In genomic region chr13:28787331-28787643, GRCm38 (mm10) we compare ENCODE assay signal across 13 mouse cellular contexts.
DNase-seq lines count a peak whose midpoint lies in the region; ATAC-seq lines count a peak whose summit lies in the region.
"Had no signal": no experiment of that assay in that cellular context is flagged by ENCODE, and none has a peak within 500 bp of the region (broad histone marks: within the 10 kb centered on the region; RNA-seq: fewer than 3 reads in every experiment).

No protein-coding gene starts in this region.

- intact Hi-C loops in left cerebral cortex, postnatal 36 days (cut with DNase I), result no loop called here

- H3K4me1 ChIP-seq in lung, embryonic 16.5 days (replicated peaks; ENCODE audit: control insufficient read depth, insufficient read depth, low read length), result peaks cover 21% of the 10 kb centered on the region
- H3K4me1 ChIP-seq in forebrain, embryonic 12.5 days, result peaks cover 64% of the 10 kb centered on the region
- peaks cover 13% of the 10 kb centered on the region; the same call in 1 of the 2 replicates for H3K4me1 ChIP-seq in intestine, embryonic 16.5 days (ENCODE audit: control insufficient read depth, insufficient read depth, low read length)
- peaks cover 54% of the 10 kb centered on the region for H3K4me1 ChIP-seq in neural tube, embryonic 13.5 days (replicated peaks)

- peak overlapping the region; percentile 38 for H3K4me2 ChIP-seq in lung, embryonic 16.5 days (ENCODE audit: low read depth, low read length)
- H3K4me2 ChIP-seq in forebrain, embryonic 12.5 days, result 0 out of 2 replicates have a peak overlapping the region, but pooled peaks have one; percentile 15
- H3K4me2 ChIP-seq in intestine, embryonic 16.5 days (ENCODE audit: low read depth, low read length), result peak overlapping the region; percentile 14; the same call in 1 of the 2 replicates
- H3K4me2 ChIP-seq in neural tube, embryonic 13.5 days, result peak overlapping the region; percentile 3

- no peaks in the 10 kb centered on the region for H3K9me3 ChIP-seq in lung, embryonic 16.5 days (ENCODE audit: control insufficient read depth, low read length)
- no peaks in the 10 kb centered on the region for H3K9me3 ChIP-seq in forebrain, embryonic 12.5 days
- no peaks in the 10 kb centered on the region for H3K9me3 ChIP-seq in intestine, embryonic 16.5 days (ENCODE audit: control insufficient read depth, low read length)
- no peaks in the 10 kb centered on the region for H3K9me3 ChIP-seq in neural tube, embryonic 13.5 days

- ATAC-seq in lung, embryonic 16.5 days (ENCODE audit: low read depth), result peak; percentile 63
- no peak for ATAC-seq in forebrain, embryonic 12.5 days (ENCODE audit: low FRiP score)
- no peak for ATAC-seq in intestine, embryonic 16.5 days
- ATAC-seq in neural tube, embryonic 13.5 days (ENCODE audit: low read depth), result no peak

- H3K9ac ChIP-seq in lung, embryonic 16.5 days (ENCODE audit: low read length), result 0 out of 2 replicates have a peak overlapping the region, but pooled peaks have one; percentile 23
- no peak overlapping the region for H3K9ac ChIP-seq in forebrain, embryonic 12.5 days
- H3K9ac ChIP-seq in intestine, embryonic 16.5 days (ENCODE audit: low read depth, low read length), result no peak overlapping the region
- 0 out of 2 replicates have a peak overlapping the region, but pooled peaks have one; percentile 13 for H3K9ac ChIP-seq in neural tube, embryonic 13.5 days
- H3K9ac ChIP-seq: liver, embryonic 14.5 days had no signal

- no peak overlapping the region for H3K4me3 ChIP-seq in lung, embryonic 16.5 days (ENCODE audit: low read length)
- no peak overlapping the region for H3K4me3 ChIP-seq in forebrain, embryonic 12.5 days (replicated peaks)
- no peak overlapping the region for H3K4me3 ChIP-seq in intestine, embryonic 16.5 days (ENCODE audit: low read length)
- no peak overlapping the region for H3K4me3 ChIP-seq in neural tube, embryonic 13.5 days
- H3K4me3 ChIP-seq: layer of hippocampus, adult 2 months had no signal

- 27% methylated on average over 3 of the region's 3 CpGs for WGBS in lung, embryonic 16.5 days
- 26% methylated on average over 3 of the region's 3 CpGs for WGBS in forebrain, embryonic 12.5 days
- WGBS in intestine, embryonic 16.5 days, result 49% methylated on average over 3 of the region's 3 CpGs
- WGBS in neural tube, embryonic 13.5 days, result 22% methylated on average over 3 of the region's 3 CpGs

- peak overlapping the region; percentile 70 for H3K27ac ChIP-seq in lung, embryonic 16.5 days (ENCODE audit: low read length)
- peak overlapping the region; percentile 80 for H3K27ac ChIP-seq in forebrain, embryonic 12.5 days
- no peak overlapping the region for H3K27ac ChIP-seq in intestine, embryonic 16.5 days (ENCODE audit: low read length)
- H3K27ac ChIP-seq in neural tube, embryonic 13.5 days (replicated peaks), result peak overlapping the region; percentile 81
- H3K27ac ChIP-seq: layer of hippocampus, adult 2 months; liver, embryonic 14.5 days had no signal

- H3K36me3 ChIP-seq in lung, embryonic 16.5 days (ENCODE audit: control insufficient read depth, insufficient read depth, low read length), result no peaks in the 10 kb centered on the region
- no peaks in the 10 kb centered on the region for H3K36me3 ChIP-seq in forebrain, embryonic 12.5 days (replicated peaks)
- no peaks in the 10 kb centered on the region for H3K36me3 ChIP-seq in intestine, embryonic 16.5 days (ENCODE audit: control insufficient read depth, insufficient read depth, low read length)
- H3K36me3 ChIP-seq in neural tube, embryonic 13.5 days, result no peaks in the 10 kb centered on the region

- no peak for DNase-seq in lung, postnatal 25 days (ENCODE audit: low spot score)
- DNase-seq in Muller cell, postnatal 12 days (ENCODE audit: inconsistent ontology term), result no peak
- DNase-seq in left cerebral cortex, adult 9 months (ENCODE audit: low spot score in 2 of 2), result no peak
- DNase-seq in left cerebral cortex, postnatal 36 days (ENCODE audit: low spot score in 2 of 2), result no peak
- DNase-seq: gastrocnemius, postnatal 14 days; thymus, postnatal 25 days had no signal

- H3K27me3 ChIP-seq in lung, embryonic 16.5 days (ENCODE audit: control insufficient read depth, insufficient read depth, low read depth, low read length), result no peaks in the 10 kb centered on the region
- no peaks in the 10 kb centered on the region for H3K27me3 ChIP-seq in forebrain, embryonic 12.5 days
- no peaks in the 10 kb centered on the region for H3K27me3 ChIP-seq in intestine, embryonic 16.5 days (replicated peaks; ENCODE audit: control insufficient read depth, insufficient read depth, low read length)
- no peaks in the 10 kb centered on the region for H3K27me3 ChIP-seq in neural tube, embryonic 13.5 days
- H3K27me3 ChIP-seq: CH12.LX had no signal

Comparison
In these comparisons a context has a peak if more than half of its experiments do, and no peak if none do; other contexts are left out.
1. H3K9ac ChIP-seq: peak in lung, embryonic 16.5 days (single experiment) and neural tube, embryonic 13.5 days (single experiment); none in forebrain, embryonic 12.5 days (single experiment) and intestine, embryonic 16.5 days (single experiment).
2. Peak in every context shown above with its lines, with median percentiles within 50 percentile points of each other: H3K4me2 ChIP-seq.